Mouse (Mus musculus) large intestine, adult 2 months (tissue): ENCODE data around the gene Trpv2. TPM values are rescaled to one million over a fixed set of nuclear protein-coding genes. Genes with fewer than 3 reads are reported as not detected.

Experiments
- DNase-seq: peaks from one replicate; pipeline ENCODE4 v3.0.0-alpha.2; 2012; ENCODE audit warnings: low read depth, low spot score
- WGBS: fragments of 180-500 bp; shearing (Covaris S2); methylation state at CpG from one replicate; pipeline ENCODE4 v1.1.7; 2018; 5-methylcytosine and 5-hydroxymethylcytosine counted together
- polyA plus RNA-seq: library from polyadenylated mRNA; depleted of rRNA; stranded (reverse); fragments of >200 nt; gene quantifications from 2 replicates; pipeline ENCODE4 v1.2.3, GENCODE M21; 2012

Trpv2 gene
- polyA plus RNA-seq, 1 experiment, result 9.0 TPM

- WGBS, result 30% methylated on average over 5 of the region's 5 CpGs
- DNase-seq, result peak; percentile 47
These were observed 17.1 kb upstream of the Trpv2 start for GRCm38 (mm10) chr11:62557205-62557604.

- WGBS, result 75% methylated on average over 2 of the region's 2 CpGs
- no peak for DNase-seq
These were observed 16.1 kb upstream of the Trpv2 start for GRCm38 (mm10) chr11:62558152-62558551.

- no peak for DNase-seq
- WGBS, result 36% methylated on average over 6 of the region's 6 CpGs
These were observed 15.2 kb upstream of the Trpv2 start for GRCm38 (mm10) chr11:62558961-62559646.

- no peak for DNase-seq
- WGBS, result 30% methylated on average over 43 of the region's 43 CpGs
These were observed 13.7 kb upstream of the Trpv2 start for GRCm38 (mm10) chr11:62560463-62561016.

GRCm38 (mm10) chr11:62563590-62563989 lies 10.7 kb upstream of the Trpv2 start:
- DNase-seq, result no peak
- 87% methylated on average over 2 of the region's 2 CpGs for WGBS

- 84% methylated on average over 7 of the region's 7 CpGs for WGBS
- DNase-seq, result no peak
These were observed 8.5 kb upstream of the Trpv2 start for GRCm38 (mm10) chr11:62565747-62566146.

GRCm38 (mm10) chr11:62566211-62566610 lies 8.1 kb upstream of the Trpv2 start:
- WGBS, result 32% methylated on average over 1 of the region's 1 CpGs
- no peak for DNase-seq

GRCm38 (mm10) chr11:62568300-62568699 lies 6.0 kb upstream of the Trpv2 start:
- 59% methylated on average over 3 of the region's 3 CpGs for WGBS
- no peak for DNase-seq

GRCm38 (mm10) chr11:62574703-62575085 lies 408 bp downstream of the Trpv2 start:
- DNase-seq, result no peak
- WGBS, result 69% methylated on average over 4 of the region's 4 CpGs

GRCm38 (mm10) chr11:62575297-62575658 lies 992 bp downstream of the Trpv2 start:
- WGBS, result 2% methylated on average over 9 of the region's 9 CpGs
- DNase-seq, result peak; percentile 59

- DNase-seq, result no peak
- 11% methylated on average over 27 of the region's 27 CpGs for WGBS
These were observed 1.6 kb downstream of the Trpv2 start for GRCm38 (mm10) chr11:62575659-62576438.

GRCm38 (mm10) chr11:62576530-62577152 lies 2.4 kb downstream of the Trpv2 start:
- no peak for DNase-seq
- WGBS, result 70% methylated on average over 16 of the region's 16 CpGs

- DNase-seq, result no peak
- 88% methylated on average over 6 of the region's 6 CpGs for WGBS
These were observed 8.7 kb downstream of the Trpv2 start for GRCm38 (mm10) chr11:62583031-62583430.

- WGBS, result 81% methylated on average over 9 of the region's 9 CpGs
- no peak for DNase-seq
These were observed 10.5 kb downstream of the Trpv2 start for GRCm38 (mm10) chr11:62584671-62585206.

- WGBS, result 88% methylated on average over 5 of the region's 5 CpGs
- no peak for DNase-seq
These were observed 12.7 kb downstream of the Trpv2 start for GRCm38 (mm10) chr11:62587034-62587433.

GRCm38 (mm10) chr11:62589391-62589790 lies 15.1 kb downstream of the Trpv2 start:
- no peak for DNase-seq
- 87% methylated on average over 10 of the region's 10 CpGs for WGBS

GRCm38 (mm10) chr11:62591026-62591425 lies 16.7 kb downstream of the Trpv2 start:
- DNase-seq, result no peak
- 90% methylated on average over 2 of the region's 2 CpGs for WGBS

GRCm38 (mm10) chr11:62591904-62592575 lies 17.8 kb downstream of the Trpv2 start:
- WGBS, result 41% methylated on average over 8 of the region's 8 CpGs
- no peak for DNase-seq

- DNase-seq, result no peak
- 79% methylated on average over 4 of the region's 4 CpGs for WGBS
These were observed 24.3 kb downstream of the Trpv2 start for GRCm38 (mm10) chr11:62598571-62598970.
